Mouse (Mus musculus): ENCODE data around the gene Tymp. TPM values are rescaled to one million over a fixed set of nuclear protein-coding genes. Genes with fewer than 3 reads are reported as not detected.
A peak's percentile ranks its signal among the peaks of the same experiment; 100 is the strongest.

Gene Tymp
- polyA plus RNA-seq, 2 experiments = 0.56 to 0.70 TPM

- TF ChIP-seq EP300 (IDR thresholded peaks at IDR 0.05; ENCODE audit: low read depth) (no peak), CTCF (IDR thresholded peaks at IDR 0.05; ENCODE audit: low read depth) (no peak)
- 92% methylated on average over 14 of the region's 14 CpGs for WGBS (ENCODE audit: insufficient replicate concordance)
- H3K27me3 ChIP-seq (ENCODE audit: control insufficient read depth, insufficient read depth, low read length) = no peaks in the 10 kb centered on the region
- no peak for ATAC-seq (ENCODE audit: insufficient read depth)
- no peak overlapping the region for H3K4me3 ChIP-seq (ENCODE audit: insufficient read depth in 1 of 2, low read depth in 2 of 2, low read length in 2 of 2)
- H3K9ac ChIP-seq (replicated peaks) = no peak overlapping the region
- H3K36me3 ChIP-seq (replicated peaks; ENCODE audit: control insufficient read depth, insufficient read depth, low read depth) = peaks cover 23% of the 10 kb centered on the region
- H3K4me2 ChIP-seq (ENCODE audit: low read depth) = no peak overlapping the region
- no peak overlapping the region for H3K27ac ChIP-seq
- DNase-seq (ENCODE audit: low read depth in 3 of 3, low spot score in 3 of 3) = no peak
- H3K4me1 ChIP-seq (replicated peaks; ENCODE audit: control insufficient read depth in 2 of 2, insufficient read depth in 2 of 2, low read length in 1 of 2) = peaks cover 7 to 8% of the 10 kb centered on the region in 2 experiments; a peak in 3 of 4 replicates
- H3K9me3 ChIP-seq (ENCODE audit: control insufficient read depth, low read length) = no peaks in the 10 kb centered on the region
Observed at GRCm38 (mm10) chr15:89352054-89352453, 24.8 kb downstream of the Tymp start.

- H3K4me2 ChIP-seq (ENCODE audit: low read depth) = no peak overlapping the region
Observed at GRCm38 (mm10) chr15:89351302-89351701, 25.5 kb downstream of the Tymp start.

DNA sequence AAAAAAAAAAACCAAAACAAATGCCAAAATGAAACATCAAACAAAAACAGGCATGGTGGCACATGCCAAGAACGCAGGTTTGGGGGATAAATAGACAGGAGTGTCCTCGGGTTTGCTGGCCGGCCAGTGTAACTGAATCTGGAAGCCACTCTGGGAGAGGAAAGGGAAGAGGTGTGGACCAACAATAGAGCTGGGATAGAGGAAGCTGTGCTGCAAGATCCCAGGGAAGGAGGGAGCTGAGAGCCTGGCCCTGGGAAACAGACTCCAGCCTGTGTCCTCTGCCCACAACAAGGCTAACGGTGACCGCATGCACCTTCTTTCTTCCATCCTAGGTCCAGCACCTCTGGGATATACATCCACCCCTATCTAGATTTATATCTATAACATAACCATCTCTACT is 26.4 kb downstream of the Tymp start:
- Histone ChIP-seq H3K4me2 (ENCODE audit: low read depth) (no peak overlapping the region), H3K9ac (replicated peaks) (no peak overlapping the region), H3K9me3 (ENCODE audit: control insufficient read depth, low read length) (no peaks in the 10 kb centered on the region), H3K36me3 (replicated peaks; ENCODE audit: control insufficient read depth, insufficient read depth, low read depth) (peaks cover 23% of the 10 kb centered on the region), H3K27me3 (ENCODE audit: control insufficient read depth, insufficient read depth, low read length) (no peaks in the 10 kb centered on the region), H3K27ac (no peak overlapping the region), H3K4me3 (ENCODE audit: insufficient read depth in 1 of 2, low read depth in 2 of 2, low read length in 2 of 2) (no peak overlapping the region), H3K4me1 (replicated peaks; ENCODE audit: control insufficient read depth in 2 of 2, insufficient read depth in 2 of 2, low read length in 1 of 2) (peaks cover 6 to 7% of the 10 kb centered on the region in 2 experiments; a peak in 3 of 4 replicates)
- no peak for ATAC-seq (ENCODE audit: insufficient read depth)
- WGBS (ENCODE audit: insufficient replicate concordance) = 70% methylated on average over 5 of the region's 5 CpGs
- DNase-seq (ENCODE audit: low read depth in 3 of 3, low spot score in 3 of 3) = no peak
- TF ChIP-seq EP300 (IDR thresholded peaks at IDR 0.05; ENCODE audit: low read depth) = no peak
- TF ChIP-seq CTCF (IDR thresholded peaks at IDR 0.05; ENCODE audit: low read depth) = no peak

More at GRCm38 (mm10) chr15:89351302-89351701, 25.5 kb downstream of the Tymp start:
- H3K9me3 ChIP-seq (ENCODE audit: control insufficient read depth, low read length) = no peaks in the 10 kb centered on the region
- H3K27me3 ChIP-seq (ENCODE audit: control insufficient read depth, insufficient read depth, low read length) = no peaks in the 10 kb centered on the region
- DNase-seq (ENCODE audit: low read depth in 3 of 3, low spot score in 3 of 3) (no peak), ATAC-seq (ENCODE audit: insufficient read depth) (no peak)
- TF ChIP-seq EP300 (IDR thresholded peaks at IDR 0.05; ENCODE audit: low read depth) = no peak
- no peak for TF ChIP-seq CTCF (IDR thresholded peaks at IDR 0.05; ENCODE audit: low read depth)
- H3K4me1 ChIP-seq (replicated peaks; ENCODE audit: control insufficient read depth in 2 of 2, insufficient read depth in 2 of 2, low read length in 1 of 2) = peaks cover 6 to 7% of the 10 kb centered on the region in 2 experiments; a peak in 3 of 4 replicates
- H3K4me3 ChIP-seq (ENCODE audit: insufficient read depth in 1 of 2, low read depth in 2 of 2, low read length in 2 of 2) = no peak overlapping the region
- H3K36me3 ChIP-seq (replicated peaks; ENCODE audit: control insufficient read depth, insufficient read depth, low read depth) = peaks cover 23% of the 10 kb centered on the region
- WGBS (ENCODE audit: insufficient replicate concordance) = 86% methylated on average over 15 of the region's 15 CpGs
- no peak overlapping the region for H3K9ac ChIP-seq (replicated peaks)
- H3K27ac ChIP-seq = no peak overlapping the region

DNA sequence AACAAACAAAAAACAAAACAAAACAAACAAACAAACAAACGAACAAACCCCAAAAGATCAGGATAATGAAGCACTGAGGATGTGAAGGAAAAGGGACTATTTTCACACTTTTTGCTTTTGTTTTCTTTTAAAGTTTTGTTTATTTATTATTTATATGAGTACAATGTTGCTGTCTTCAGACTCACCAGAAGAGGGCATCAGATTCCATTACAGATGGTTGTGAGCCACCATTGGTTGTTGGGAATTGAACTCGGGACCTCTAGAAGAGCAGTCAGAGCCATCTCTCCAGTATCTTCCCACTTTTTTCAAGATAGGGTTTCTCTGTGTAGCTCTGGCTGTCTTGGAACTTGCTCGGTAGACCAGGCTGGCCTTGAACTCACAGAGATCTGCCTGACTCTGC is 33.5 kb downstream of the Tymp start:
- Histone ChIP-seq H3K4me2 (ENCODE audit: low read depth) (no peak overlapping the region), H3K4me1 (replicated peaks; ENCODE audit: control insufficient read depth in 2 of 2, insufficient read depth in 2 of 2, low read length in 1 of 2) (0 out of 4 replicates have a peak, but pooled peaks cover 0 to 2% of the 10 kb centered on the region in 2 experiments), H3K27ac (no peak overlapping the region), H3K9me3 (ENCODE audit: control insufficient read depth, low read length) (no peaks in the 10 kb centered on the region), H3K36me3 (replicated peaks; ENCODE audit: control insufficient read depth, insufficient read depth, low read depth) (no peaks in the 10 kb centered on the region), H3K27me3 (ENCODE audit: control insufficient read depth, insufficient read depth, low read length) (no peaks in the 10 kb centered on the region), H3K4me3 (ENCODE audit: insufficient read depth in 1 of 2, low read depth in 2 of 2, low read length in 2 of 2) (no peak overlapping the region), H3K9ac (replicated peaks) (no peak overlapping the region)
- TF ChIP-seq EP300 (IDR thresholded peaks at IDR 0.05; ENCODE audit: low read depth) (no peak), CTCF (IDR thresholded peaks at IDR 0.05; ENCODE audit: low read depth) (peak; percentile 45)
- WGBS (ENCODE audit: insufficient replicate concordance) = 62% methylated on average over 3 of the region's 3 CpGs
- ATAC-seq (ENCODE audit: insufficient read depth) = no peak
- no peak for DNase-seq (ENCODE audit: low read depth in 3 of 3, low spot score in 3 of 3)

GRCm38 (mm10) chr15:89341678-89342077 is 35.2 kb downstream of the Tymp start:
- no peak overlapping the region for H3K9ac ChIP-seq (replicated peaks)
- no peak overlapping the region for H3K4me3 ChIP-seq (ENCODE audit: insufficient read depth in 1 of 2, low read depth in 2 of 2, low read length in 2 of 2)
- no peaks in the 10 kb centered on the region for H3K9me3 ChIP-seq (ENCODE audit: control insufficient read depth, low read length)
- TF ChIP-seq CTCF (IDR thresholded peaks at IDR 0.05; ENCODE audit: low read depth) = 0 out of 2 replicates have a peak, but pooled peaks have one; percentile 4
- no peak for TF ChIP-seq EP300 (IDR thresholded peaks at IDR 0.05; ENCODE audit: low read depth)
- 0 out of 4 replicates have a peak, but pooled peaks cover 0 to 2% of the 10 kb centered on the region in 2 experiments for H3K4me1 ChIP-seq (replicated peaks; ENCODE audit: control insufficient read depth in 2 of 2, insufficient read depth in 2 of 2, low read length in 1 of 2)
- H3K4me2 ChIP-seq (ENCODE audit: low read depth) = no peak overlapping the region
- no peak overlapping the region for H3K27ac ChIP-seq
- H3K27me3 ChIP-seq (ENCODE audit: control insufficient read depth, insufficient read depth, low read length) = no peaks in the 10 kb centered on the region
- 48% methylated on average over 1 of the region's 1 CpGs for WGBS (ENCODE audit: insufficient replicate concordance)
- H3K36me3 ChIP-seq (replicated peaks; ENCODE audit: control insufficient read depth, insufficient read depth, low read depth) = no peaks in the 10 kb centered on the region
- no peak for DNase-seq (ENCODE audit: low read depth in 3 of 3, low spot score in 3 of 3)
- no peak for ATAC-seq (ENCODE audit: insufficient read depth)
